Mouse (Mus musculus) heart, embryonic 15.5 days (tissue): ENCODE measurements around the gene Ascl5. TPM values are rescaled to one million over a fixed set of nuclear protein-coding genes. Genes with fewer than 3 reads are reported as not detected.

Experiments
- ATAC-seq: fragments of 200-750 bp; cut with Nextera tagmentation; replicated peaks from 2 replicates; pipeline ENCODE4 v1.8.0; 2017; ENCODE audit warnings: low read depth, moderate TSS enrichment; ENCODE audit not compliant: insufficient number of reproducible peaks, insufficient read depth, low FRiP score
- H3K27ac ChIP-seq: fragments of 300-500 bp; sonication (generic); 2 replicates; pipeline ENCODE4 v1.5.1; 2015; ENCODE audit warnings: mild to moderate bottlenecking, inconsistent platforms
- H3K27me3 ChIP-seq: fragments of 300-500 bp; sonication (generic); 2 replicates; pipeline ENCODE4 v1.6.1; 2015; ENCODE audit warnings: inconsistent platforms
- H3K36me3 ChIP-seq: fragments of 300-500 bp; sonication (generic); 2 replicates; pipeline ENCODE4 v1.6.1; 2015; ENCODE audit warnings: mild to moderate bottlenecking, inconsistent platforms
- H3K4me1 ChIP-seq: fragments of 300-500 bp; sonication (generic); replicated peaks from 2 replicates; pipeline ENCODE4 v1.6.1; 2015; ENCODE audit warnings: inconsistent platforms
- H3K4me2 ChIP-seq: fragments of 300-500 bp; sonication (generic); 2 replicates; pipeline ENCODE4 v1.6.1; 2015; ENCODE audit warnings: inconsistent platforms, mild to moderate bottlenecking, moderate library complexity
- H3K4me3 ChIP-seq: fragments of 300-500 bp; sonication (generic); 2 replicates; pipeline ENCODE4 v1.5.1; 2015; ENCODE audit warnings: mild to moderate bottlenecking, inconsistent platforms
- H3K9ac ChIP-seq: fragments of 300-500 bp; sonication (generic); 2 replicates; pipeline ENCODE4 v1.6.1; 2015; ENCODE audit warnings: mild to moderate bottlenecking, inconsistent platforms
- H3K9me3 ChIP-seq: fragments of 300-500 bp; sonication (generic); replicated peaks from 2 replicates; pipeline ENCODE4 v1.6.1; 2016; ENCODE audit warnings: inconsistent platforms
- WGBS: fragments of 180-500 bp; shearing (Covaris S2); methylation state at CpG from one replicate; pipeline ENCODE4 v1.1.7; 2015; ENCODE audit warnings: mixed read lengths; 5-methylcytosine and 5-hydroxymethylcytosine counted together
- polyA plus RNA-seq: library from polyadenylated mRNA; unstranded; fragments of >200 nt; fragmentation: Nextera tagmentation; extraction: Ambion mirVana; gene quantifications from 2 replicates; pipeline ENCODE4 v1.2.1, GENCODE M21; 2015

The Ascl5 gene
- polyA plus RNA-seq, 1 experiment from 2014 or later, result not detected

DNA sequence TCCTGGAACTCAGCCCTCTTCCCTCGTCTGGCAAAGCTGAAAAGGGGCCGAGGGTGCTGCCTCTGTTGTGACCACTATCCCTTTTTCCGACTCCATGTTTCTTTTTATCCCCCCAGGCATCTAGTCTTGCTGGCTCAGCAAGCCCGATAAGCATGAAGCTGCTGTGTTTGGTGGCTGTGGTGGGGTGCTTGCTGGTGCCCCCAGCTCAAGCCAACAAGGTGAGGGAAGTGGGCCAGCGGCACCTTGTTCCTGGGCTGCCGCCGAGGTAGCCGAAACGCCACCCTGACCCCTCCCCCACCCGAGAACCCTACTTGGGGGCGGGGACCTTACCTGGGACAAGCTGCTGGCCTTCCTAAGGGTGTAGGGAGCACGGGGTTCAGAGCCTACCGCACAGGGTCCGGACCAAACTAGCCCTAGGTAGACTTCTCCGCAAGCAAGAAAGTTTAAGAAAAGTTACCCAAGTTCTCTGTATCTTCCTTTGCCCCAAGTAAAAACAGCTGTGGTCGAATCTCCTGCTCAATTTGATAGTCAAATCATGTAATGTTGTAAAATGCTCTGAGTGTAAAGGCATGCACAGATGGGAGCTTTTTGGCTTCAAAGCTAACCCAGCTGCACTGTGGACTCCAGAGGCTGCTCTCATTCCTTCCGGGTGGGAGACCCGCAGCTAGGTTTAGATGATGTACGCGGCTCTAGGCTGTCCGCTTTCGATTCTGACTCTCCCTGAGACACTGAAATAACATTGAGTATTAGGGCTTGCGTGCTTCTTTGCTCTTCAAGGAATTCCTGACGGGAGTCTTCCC lies 32.0 kb upstream of the Ascl5 start:
- Histone ChIP-seq H3K4me3 (peak overlapping the region; percentile 82), H3K4me1 (peaks cover 11% of the 10 kb centered on the region), H3K36me3 (peaks cover 22% of the 10 kb centered on the region; the same call in 1 of the 2 replicates), H3K27me3 (no peaks in the 10 kb centered on the region), H3K4me2 (peak overlapping the region; percentile 84), H3K27ac (peak overlapping the region; percentile 55), H3K9ac (peak overlapping the region; percentile 80), H3K9me3 (no peaks in the 10 kb centered on the region)
- peak; percentile 33 for ATAC-seq
- WGBS, result 5% methylated on average over 24 of the region's 24 CpGs

DNA sequence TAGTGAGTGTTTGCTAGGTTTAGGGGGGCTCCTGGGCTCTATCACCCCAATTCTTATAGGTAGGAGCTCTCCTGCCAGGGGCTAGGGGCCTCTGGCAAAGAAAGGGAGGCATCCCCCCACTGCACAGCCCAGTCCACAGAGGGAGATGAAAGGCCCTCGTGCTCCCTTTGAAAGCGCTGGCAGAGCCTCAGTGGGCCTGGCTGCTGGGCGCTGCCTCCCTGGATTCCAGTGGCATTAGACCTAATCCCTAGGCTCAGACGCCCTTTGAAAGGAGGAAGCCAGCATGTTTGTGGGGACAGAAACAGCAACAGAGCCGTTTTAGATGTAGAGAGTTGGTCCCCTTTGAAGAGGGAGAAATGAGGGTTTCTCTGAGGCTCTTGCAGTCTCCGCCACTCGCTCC lies 20.4 kb upstream of the Ascl5 start:
- H3K27me3 ChIP-seq, result no peaks in the 10 kb centered on the region
- 62% methylated on average over 7 of the region's 7 CpGs for WGBS
- no peak overlapping the region for H3K9ac ChIP-seq
- H3K9me3 ChIP-seq, result no peaks in the 10 kb centered on the region
- 0 out of 2 replicates have a peak, but pooled peaks cover 3% of the 10 kb centered on the region for H3K4me1 ChIP-seq
- H3K4me3 ChIP-seq, result no peak overlapping the region
- H3K4me2 ChIP-seq, result no peak overlapping the region
- H3K36me3 ChIP-seq, result peaks cover 76% of the 10 kb centered on the region
- H3K27ac ChIP-seq, result no peak overlapping the region
- no peak for ATAC-seq

DNA sequence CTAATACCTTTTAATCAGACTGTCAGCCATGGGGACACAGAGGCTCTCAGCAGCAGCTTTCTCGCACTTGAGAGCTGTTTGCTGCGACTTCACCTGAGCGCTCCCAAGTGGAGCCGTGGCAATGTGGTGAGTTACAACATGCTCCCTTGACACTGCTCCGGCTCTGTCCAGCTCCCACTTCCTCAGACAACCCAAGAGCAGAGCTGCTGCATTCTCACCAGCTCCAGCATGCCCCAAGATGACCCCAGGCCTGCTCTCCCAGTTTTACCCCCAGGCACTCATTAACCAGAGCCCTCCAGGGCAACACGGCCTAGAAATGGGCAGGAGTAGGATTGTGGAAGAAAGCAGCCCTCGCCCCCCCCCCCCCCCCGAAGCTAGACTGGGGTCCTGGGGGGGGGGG lies 18.9 kb upstream of the Ascl5 start:
- ATAC-seq, result no peak
- Histone ChIP-seq H3K27ac (no peak overlapping the region), H3K4me3 (no peak overlapping the region), H3K27me3 (no peaks in the 10 kb centered on the region), H3K4me2 (no peak overlapping the region), H3K9me3 (no peaks in the 10 kb centered on the region), H3K4me1 (0 out of 2 replicates have a peak, but pooled peaks cover 3% of the 10 kb centered on the region), H3K36me3 (peaks cover 61% of the 10 kb centered on the region), H3K9ac (no peak overlapping the region)
- 79% methylated on average over 8 of the region's 8 CpGs for WGBS

DNA sequence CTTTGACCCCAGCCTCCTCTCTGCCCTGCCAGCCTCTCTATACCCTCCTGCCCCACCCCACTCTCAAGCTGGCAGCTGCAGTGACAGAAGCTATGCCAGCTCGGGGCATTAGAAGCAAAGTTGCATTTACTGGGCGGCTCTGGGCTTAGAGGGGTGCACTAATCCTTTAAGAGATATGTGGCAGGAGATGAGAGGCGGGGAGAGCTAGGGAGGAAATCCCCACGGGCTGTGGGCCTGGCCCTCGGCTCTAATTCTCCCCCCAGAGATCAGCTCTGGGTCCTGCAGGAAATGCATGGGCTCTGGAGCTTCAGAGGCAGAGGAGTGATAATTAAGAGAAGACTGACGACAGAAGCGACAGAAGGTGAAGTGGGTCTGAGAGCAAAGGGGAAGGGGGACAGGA lies 17.6 kb upstream of the Ascl5 start:
- Histone ChIP-seq H3K4me2 (no peak overlapping the region), H3K27ac (no peak overlapping the region), H3K9ac (no peak overlapping the region), H3K27me3 (no peaks in the 10 kb centered on the region), H3K9me3 (no peaks in the 10 kb centered on the region), H3K4me1 (0 out of 2 replicates have a peak, but pooled peaks cover 3% of the 10 kb centered on the region), H3K36me3 (peaks cover 49% of the 10 kb centered on the region), H3K4me3 (no peak overlapping the region)
- 42% methylated on average over 7 of the region's 7 CpGs for WGBS
- ATAC-seq, result no peak

DNA sequence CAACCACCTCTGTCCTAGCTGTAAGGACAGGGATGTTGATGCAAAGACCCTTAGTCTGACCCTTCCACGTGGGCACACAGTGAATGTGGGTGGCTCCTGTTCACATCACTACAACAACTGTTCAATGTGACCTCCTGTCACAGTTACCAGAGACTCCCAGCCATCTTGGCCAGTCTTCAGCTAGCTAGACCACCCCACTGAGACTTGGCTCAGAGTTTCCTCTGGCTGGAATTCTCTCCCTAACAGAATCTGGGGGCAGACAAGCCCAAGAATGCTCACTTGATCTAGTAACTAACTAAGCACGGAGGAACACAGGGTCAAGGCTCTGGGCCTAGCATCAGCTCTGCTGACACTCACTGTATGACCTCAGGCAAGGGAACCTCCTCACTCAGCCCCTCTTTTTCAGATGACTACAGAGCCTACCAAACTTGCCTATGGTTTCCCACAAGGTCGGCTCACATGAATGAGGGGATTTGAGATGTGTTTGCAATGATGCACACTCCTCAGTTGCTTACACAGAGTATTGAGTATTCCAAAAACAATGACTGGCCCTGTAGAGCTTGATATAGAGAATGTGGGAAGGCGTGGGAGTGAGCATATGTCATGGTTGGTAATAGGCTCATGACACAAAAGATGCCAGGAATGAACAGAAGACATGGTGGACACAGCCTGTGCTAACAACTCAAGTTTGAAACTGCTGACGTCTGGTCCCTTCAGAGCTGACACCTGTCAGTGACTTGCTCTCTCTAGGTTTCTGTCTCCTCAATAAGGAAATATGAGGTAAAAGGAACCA lies 11.7 kb upstream of the Ascl5 start:
- H3K9ac ChIP-seq, result no peak overlapping the region
- 0 out of 2 replicates have a peak, but pooled peaks cover 13% of the 10 kb centered on the region for H3K27me3 ChIP-seq
- H3K4me3 ChIP-seq, result no peak overlapping the region
- H3K27ac ChIP-seq, result no peak overlapping the region
- no peak overlapping the region for H3K4me2 ChIP-seq
- peaks cover 8% of the 10 kb centered on the region for H3K4me1 ChIP-seq
- no peak for ATAC-seq
- peaks cover 12% of the 10 kb centered on the region; the same call in 1 of the 2 replicates for H3K36me3 ChIP-seq
- no peaks in the 10 kb centered on the region for H3K9me3 ChIP-seq
- WGBS, result 65% methylated on average over 5 of the region's 5 CpGs

DNA sequence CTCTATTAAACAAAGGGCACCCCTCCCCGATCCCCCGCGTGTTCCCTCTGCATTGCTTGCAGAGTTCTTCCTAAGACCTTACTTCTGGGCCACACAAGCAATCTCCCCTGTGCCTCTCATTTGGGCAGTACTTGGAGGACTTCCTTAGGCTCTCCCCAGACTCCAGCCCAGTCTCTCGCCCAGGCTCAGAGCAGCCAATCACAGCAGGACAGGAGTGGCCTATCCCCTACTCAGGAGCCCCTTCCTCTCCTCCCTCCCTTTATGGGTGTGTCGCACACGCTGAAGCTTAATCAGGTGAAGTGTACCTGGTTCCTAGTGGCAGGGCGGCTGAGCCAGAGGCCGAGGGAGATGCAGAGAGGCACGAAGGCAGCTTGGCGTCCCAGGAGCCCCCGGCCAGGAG lies 10.2 kb upstream of the Ascl5 start:
- Histone ChIP-seq H3K4me3 (no peak overlapping the region), H3K9me3 (no peaks in the 10 kb centered on the region), H3K4me1 (peaks cover 8% of the 10 kb centered on the region), H3K9ac (no peak overlapping the region), H3K27me3 (peaks cover 13% of the 10 kb centered on the region; the same call in 1 of the 2 replicates), H3K36me3 (no peaks in the 10 kb centered on the region), H3K4me2 (no peak overlapping the region), H3K27ac (no peak overlapping the region)
- 12% methylated on average over 11 of the region's 11 CpGs for WGBS
- no peak for ATAC-seq

DNA sequence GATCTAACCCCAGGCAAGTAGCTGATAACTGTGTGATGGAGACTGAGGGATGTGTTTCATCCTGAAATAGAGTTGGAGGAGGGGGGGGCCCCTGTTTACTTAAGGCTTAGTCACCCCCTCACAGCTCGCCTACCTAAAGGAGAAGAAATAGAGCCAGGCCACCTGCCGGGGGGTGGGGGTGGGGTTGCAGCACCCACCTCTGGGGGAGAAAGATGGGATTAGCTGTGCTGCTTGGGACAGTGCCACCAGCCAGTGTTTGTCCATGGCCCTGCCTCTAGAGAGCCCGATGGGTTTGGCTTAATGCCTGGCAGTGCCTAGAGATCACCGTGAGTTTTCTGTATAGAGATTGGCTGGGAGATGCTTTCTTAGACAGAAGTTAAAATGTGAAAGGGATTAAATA lies 9.7 kb upstream of the Ascl5 start:
- ATAC-seq, result no peak
- Histone ChIP-seq H3K4me2 (no peak overlapping the region), H3K36me3 (no peaks in the 10 kb centered on the region), H3K27me3 (peaks cover 15% of the 10 kb centered on the region), H3K27ac (no peak overlapping the region), H3K9ac (no peak overlapping the region), H3K4me1 (peaks cover 8% of the 10 kb centered on the region), H3K4me3 (no peak overlapping the region), H3K9me3 (no peaks in the 10 kb centered on the region)
- WGBS, result 17% methylated on average over 4 of the region's 4 CpGs

DNA sequence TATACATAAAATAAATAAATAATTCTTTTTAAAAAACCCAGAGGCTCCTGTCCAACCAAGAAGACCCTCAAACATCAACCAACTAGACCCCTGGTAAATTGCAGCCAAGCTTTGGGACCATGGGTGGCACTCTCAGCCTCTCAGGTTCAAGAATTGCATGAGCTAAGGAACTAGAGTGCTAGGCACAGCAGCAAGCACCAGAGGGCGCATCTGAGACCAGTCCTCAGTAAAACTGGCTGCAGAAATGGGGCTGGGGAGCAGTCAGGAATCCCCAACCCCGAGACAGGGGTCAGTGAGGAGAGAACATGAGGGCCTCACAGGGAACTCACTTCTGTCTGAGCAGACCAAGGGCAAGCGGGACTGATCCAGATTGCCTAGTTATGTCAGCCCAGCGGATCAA lies 4.8 kb upstream of the Ascl5 start:
- no peaks in the 10 kb centered on the region for H3K9me3 ChIP-seq
- no peaks in the 10 kb centered on the region for H3K36me3 ChIP-seq
- no peak overlapping the region for H3K9ac ChIP-seq
- H3K27ac ChIP-seq, result no peak overlapping the region
- peaks cover 46% of the 10 kb centered on the region for H3K27me3 ChIP-seq
- H3K4me2 ChIP-seq, result no peak overlapping the region
- H3K4me1 ChIP-seq, result peaks cover 7% of the 10 kb centered on the region
- no peak for ATAC-seq
- 14% methylated on average over 4 of the region's 4 CpGs for WGBS
- no peak overlapping the region for H3K4me3 ChIP-seq

DNA sequence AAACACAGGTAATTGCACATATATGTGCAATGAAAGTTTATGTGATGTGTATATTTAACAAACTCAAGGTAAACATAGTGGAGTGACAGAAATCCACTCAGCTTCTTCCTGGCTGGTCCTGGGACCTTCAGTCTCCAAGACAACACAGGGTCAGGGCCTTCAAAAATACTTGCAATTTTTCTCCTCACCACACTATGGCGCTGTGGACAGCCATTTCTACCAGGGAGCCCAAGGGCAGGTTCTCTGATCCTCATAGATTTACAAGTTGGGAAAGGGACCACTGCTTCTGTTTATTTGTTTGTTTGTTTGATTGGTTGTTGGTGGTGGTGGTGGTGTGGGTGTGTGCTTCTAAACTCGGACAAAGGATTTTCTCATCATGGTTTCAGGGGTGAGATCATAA lies 3.2 kb upstream of the Ascl5 start:
- Histone ChIP-seq H3K4me2 (no peak overlapping the region), H3K4me3 (no peak overlapping the region), H3K27me3 (peaks cover 47% of the 10 kb centered on the region), H3K9me3 (no peaks in the 10 kb centered on the region), H3K9ac (no peak overlapping the region), H3K36me3 (no peaks in the 10 kb centered on the region), H3K27ac (no peak overlapping the region), H3K4me1 (peaks cover 11% of the 10 kb centered on the region)
- 12% methylated on average over 2 of the region's 2 CpGs for WGBS
- no peak for ATAC-seq

DNA sequence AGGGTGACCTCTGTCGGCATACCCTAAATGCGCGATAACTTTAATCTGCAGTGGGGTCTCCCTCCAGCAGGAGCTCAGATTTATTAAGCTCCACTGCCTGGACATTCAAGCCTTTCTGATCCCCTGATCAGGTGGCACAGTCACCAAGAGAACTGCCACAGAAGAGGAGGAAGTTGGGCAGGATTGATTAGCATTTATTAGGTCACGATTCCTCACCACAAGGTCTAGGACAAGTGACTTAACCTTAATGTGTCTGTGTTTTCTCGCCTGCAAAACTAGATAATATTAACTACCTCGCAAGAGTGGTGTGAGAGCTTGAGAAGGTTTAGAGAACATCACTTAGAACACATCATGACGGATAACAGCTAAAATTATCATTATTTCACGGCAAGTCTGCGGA lies 2.7 kb upstream of the Ascl5 start:
- H3K9ac ChIP-seq, result no peak overlapping the region
- no peak overlapping the region for H3K4me3 ChIP-seq
- no peak overlapping the region for H3K27ac ChIP-seq
- peaks cover 43% of the 10 kb centered on the region for H3K27me3 ChIP-seq
- no peak overlapping the region for H3K4me2 ChIP-seq
- H3K36me3 ChIP-seq, result no peaks in the 10 kb centered on the region
- no peak for ATAC-seq
- 67% methylated on average over 9 of the region's 9 CpGs for WGBS
- peaks cover 13% of the 10 kb centered on the region for H3K4me1 ChIP-seq
- no peaks in the 10 kb centered on the region for H3K9me3 ChIP-seq

DNA sequence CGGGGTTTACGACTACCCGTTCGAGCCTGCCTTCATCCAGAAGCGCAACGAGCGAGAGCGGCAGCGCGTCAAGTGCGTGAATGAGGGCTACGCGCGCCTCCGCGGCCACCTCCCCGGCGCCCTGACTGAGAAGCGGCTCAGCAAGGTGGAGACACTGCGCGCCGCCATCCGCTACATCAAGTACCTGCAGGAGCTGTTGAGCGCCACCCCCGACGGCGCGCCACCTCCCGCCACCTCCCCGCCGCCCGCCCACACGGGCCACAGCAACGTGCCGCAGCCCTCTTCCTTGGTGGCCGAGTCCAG lies 360 bp downstream of the Ascl5 start:
- Histone ChIP-seq H3K4me1 (peaks cover 18% of the 10 kb centered on the region), H3K4me3 (peak overlapping the region; percentile 35), H3K27me3 (peaks cover 50% of the 10 kb centered on the region), H3K36me3 (no peaks in the 10 kb centered on the region), H3K27ac (no peak overlapping the region), H3K9me3 (no peaks in the 10 kb centered on the region), H3K9ac (peak overlapping the region; percentile 14), H3K4me2 (peak overlapping the region; percentile 62)
- 2% methylated on average over 36 of the region's 36 CpGs for WGBS
- no peak for ATAC-seq
